Mouse (Mus musculus) liver, embryonic 14.5 days (tissue): Measurements from ENCODE around the gene Wdr26.

ENCODE experiments used
- CTCF ChIP-seq: IDR thresholded peaks from 2 replicates; pipeline ENCODE4 v1.5.1; 2016; ENCODE audit warnings: antibody characterized with exemption, low read depth, control low read depth
- EP300 ChIP-seq: IDR thresholded peaks from 2 replicates; pipeline ENCODE4 v1.6.1; 2016; ENCODE audit warnings: antibody characterized with exemption, low read depth

GRCm38 (mm10) chr1:181247175-181247574, 35.4 kb upstream of the Wdr26 start:
- TF ChIP-seq EP300 (no peak), CTCF (no peak)
